Mouse (Mus musculus): ENCODE measurements around the gene Sorcs2. TPM values are rescaled to one million over a fixed set of nuclear protein-coding genes. Genes with fewer than 3 reads are reported as not detected.

Sorcs2 gene
- polyA plus RNA-seq, 1 experiment, result 24.9 TPM

GRCm38 (mm10) chr5:36022361-36022760, 375.6 kb downstream of the Sorcs2 start:
- H3K4me1 ChIP-seq (ENCODE audit: control insufficient read depth, insufficient read depth, insufficient read length, low read length), result no peaks in the 10 kb centered on the region
- no peak overlapping the region for H3K4me3 ChIP-seq (ENCODE audit: insufficient read depth, low read depth, low read length)
- H3K27ac ChIP-seq (replicated peaks; ENCODE audit: low read depth, low read length), result no peak overlapping the region

DNA sequence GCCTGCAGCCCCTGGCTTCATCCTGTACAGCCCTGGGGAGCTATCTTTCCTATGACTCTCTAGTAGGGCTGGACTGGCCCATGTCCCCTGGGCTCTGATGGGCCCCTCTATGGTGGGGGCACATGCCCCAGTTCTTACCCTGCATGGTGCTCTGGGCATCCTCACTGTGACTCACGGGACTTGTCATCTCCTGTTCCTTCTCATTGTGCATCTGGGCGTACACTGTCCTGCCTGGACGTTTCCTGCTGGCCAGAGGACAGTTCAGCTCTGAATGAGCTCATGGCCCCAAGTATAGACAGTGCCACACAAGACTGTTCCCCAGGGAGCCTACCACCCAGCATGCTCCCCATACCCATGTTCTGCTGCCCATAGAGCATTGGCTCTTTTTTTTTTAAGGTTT, 376.8 kb downstream of the Sorcs2 start:
- H3K4me3 ChIP-seq (ENCODE audit: insufficient read depth, low read depth, low read length), result no peak overlapping the region
- no peak overlapping the region for H3K27ac ChIP-seq (replicated peaks; ENCODE audit: low read depth, low read length)
- no peaks in the 10 kb centered on the region for H3K4me1 ChIP-seq (ENCODE audit: control insufficient read depth, insufficient read depth, insufficient read length, low read length)

- no peaks in the 10 kb centered on the region for H3K4me1 ChIP-seq (ENCODE audit: control insufficient read depth, insufficient read depth, insufficient read length, low read length)
- H3K27ac ChIP-seq (replicated peaks; ENCODE audit: low read depth, low read length), result no peak overlapping the region
- no peak overlapping the region for H3K4me3 ChIP-seq (ENCODE audit: insufficient read depth, low read depth, low read length)
Measured at GRCm38 (mm10) chr5:36018366-36018765, 379.6 kb downstream of the Sorcs2 start.

DNA sequence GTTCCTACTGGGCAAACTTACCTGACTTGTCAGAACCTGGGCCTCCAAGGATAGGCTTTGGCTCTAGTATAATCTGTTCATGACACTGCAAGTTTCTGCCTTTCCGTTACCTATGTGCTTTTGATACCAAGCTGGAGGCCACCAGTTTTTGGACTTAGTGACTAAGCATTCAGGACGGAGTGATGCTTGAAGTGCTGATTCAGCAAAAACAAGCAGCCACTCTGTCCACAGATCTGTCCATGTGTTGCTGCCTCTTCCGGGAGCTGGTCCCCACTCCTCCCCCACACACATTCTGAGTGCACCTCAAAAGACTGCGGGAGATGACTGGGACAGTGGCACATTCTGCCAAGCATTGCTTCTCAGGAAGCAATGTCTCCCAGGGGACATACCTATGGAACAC, 388.5 kb downstream of the Sorcs2 start:
- H3K4me3 ChIP-seq (ENCODE audit: insufficient read depth, low read depth, low read length), result no peak overlapping the region

DNA sequence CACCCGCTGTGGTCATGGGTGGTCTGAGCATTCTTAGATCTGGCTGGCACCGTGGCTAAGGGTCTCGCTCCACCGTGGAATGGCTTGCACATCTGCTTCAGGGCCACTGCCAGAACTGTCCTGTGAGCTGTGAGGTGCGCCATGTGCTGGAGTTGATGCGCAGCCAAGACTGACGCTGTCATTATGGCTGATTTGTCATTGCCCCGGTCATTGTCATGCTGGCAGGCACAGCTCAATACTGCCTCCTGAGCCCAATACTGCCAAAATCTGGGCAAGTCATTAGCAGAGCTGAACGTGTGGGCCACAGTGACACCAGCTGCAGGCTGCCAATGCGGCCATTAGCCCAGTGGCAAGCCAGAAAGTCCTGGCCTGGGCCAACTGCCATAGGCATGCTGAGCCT, 390.3 kb downstream of the Sorcs2 start:
- H3K4me1 ChIP-seq (ENCODE audit: control insufficient read depth, insufficient read depth, insufficient read length, low read length), result no peaks in the 10 kb centered on the region

More for the DNA sequence above, 388.5 kb downstream of the Sorcs2 start:
- Histone ChIP-seq H3K27ac (replicated peaks; ENCODE audit: low read depth, low read length) (no peak overlapping the region), H3K4me1 (ENCODE audit: control insufficient read depth, insufficient read depth, insufficient read length, low read length) (no peaks in the 10 kb centered on the region)

GRCm38 (mm10) chr5:36006586-36006985, 391.4 kb downstream of the Sorcs2 start:
- Histone ChIP-seq H3K27ac (replicated peaks; ENCODE audit: low read depth, low read length) (no peak overlapping the region), H3K4me1 (ENCODE audit: control insufficient read depth, insufficient read depth, insufficient read length, low read length) (no peaks in the 10 kb centered on the region), H3K4me3 (ENCODE audit: insufficient read depth, low read depth, low read length) (no peak overlapping the region)

More for the DNA sequence above, 390.3 kb downstream of the Sorcs2 start:
- H3K4me3 ChIP-seq (ENCODE audit: insufficient read depth, low read depth, low read length), result no peak overlapping the region
- H3K27ac ChIP-seq (replicated peaks; ENCODE audit: low read depth, low read length), result no peak overlapping the region

GRCm38 (mm10) chr5:36006106-36006505, 391.8 kb downstream of the Sorcs2 start:
- Histone ChIP-seq H3K4me1 (ENCODE audit: control insufficient read depth, insufficient read depth, insufficient read length, low read length) (no peaks in the 10 kb centered on the region), H3K4me3 (ENCODE audit: insufficient read depth, low read depth, low read length) (no peak overlapping the region)

DNA sequence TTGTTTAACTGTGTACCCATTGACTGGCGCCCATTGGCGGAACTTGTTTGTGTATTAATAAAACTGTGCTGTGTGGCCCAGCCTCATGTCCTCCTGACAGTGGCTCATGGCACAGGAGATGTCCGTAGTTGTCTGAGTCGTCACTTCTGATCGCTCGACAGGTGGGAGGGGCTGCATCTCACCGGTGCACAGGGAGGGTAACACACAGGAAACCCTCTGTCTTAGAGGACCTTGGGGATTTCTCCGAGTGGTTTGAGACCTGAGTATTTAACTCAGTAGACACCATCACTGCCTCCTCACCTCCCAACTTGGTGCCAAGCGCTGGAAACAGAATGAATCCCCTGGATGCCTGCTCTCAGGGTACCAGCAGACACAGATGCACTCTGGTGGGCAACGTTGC, 394.1 kb downstream of the Sorcs2 start:
- Histone ChIP-seq H3K4me3 (ENCODE audit: insufficient read depth, low read depth, low read length) (no peak overlapping the region), H3K27ac (replicated peaks; ENCODE audit: low read depth, low read length) (no peak overlapping the region), H3K4me1 (ENCODE audit: control insufficient read depth, insufficient read depth, insufficient read length, low read length) (no peaks in the 10 kb centered on the region)

More at GRCm38 (mm10) chr5:36006106-36006505, 391.8 kb downstream of the Sorcs2 start:
- no peak overlapping the region for H3K27ac ChIP-seq (replicated peaks; ENCODE audit: low read depth, low read length)

DNA sequence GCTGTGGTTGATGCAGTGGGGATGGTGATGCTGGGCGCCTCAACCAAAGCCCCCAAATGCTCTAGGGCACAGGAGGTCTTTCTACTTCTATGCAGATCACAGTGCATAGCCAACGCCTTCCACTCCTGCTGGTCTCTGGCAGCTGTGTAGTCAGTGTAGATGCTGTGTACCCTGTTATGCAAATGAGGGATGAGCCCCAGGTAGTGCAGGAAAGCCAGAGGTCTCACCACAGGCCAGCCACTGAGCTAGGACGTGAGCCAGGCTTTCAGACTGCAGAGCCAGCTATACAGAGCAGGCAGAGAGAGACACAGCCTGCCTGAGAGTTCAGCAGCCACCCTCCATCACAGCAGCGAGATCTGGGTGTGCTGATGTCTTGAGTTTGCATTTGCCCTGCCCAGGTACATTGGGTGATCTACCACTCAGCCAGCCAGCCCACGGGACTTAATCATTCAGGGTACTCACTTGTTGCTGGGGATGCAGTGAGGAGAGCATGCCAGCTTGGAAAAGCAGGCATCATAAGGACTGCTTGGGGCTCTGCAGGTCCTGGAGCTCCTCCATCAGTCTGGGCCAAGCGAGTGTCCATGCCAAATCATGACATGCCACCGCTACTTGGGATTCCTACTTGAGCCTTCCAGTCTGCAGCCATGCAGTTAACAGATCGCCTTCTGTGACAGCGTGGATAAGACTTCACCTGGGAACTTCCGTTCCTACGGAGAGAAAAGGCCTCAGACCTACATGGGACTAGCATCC, 407.8 kb downstream of the Sorcs2 start:
- H3K4me1 ChIP-seq (ENCODE audit: control insufficient read depth, insufficient read depth, insufficient read length, low read length), result no peaks in the 10 kb centered on the region
- H3K27ac ChIP-seq (replicated peaks; ENCODE audit: low read depth, low read length), result no peak overlapping the region
- H3K4me3 ChIP-seq (ENCODE audit: insufficient read depth, low read depth, low read length), result no peak overlapping the region

GRCm38 (mm10) chr5:35989506-35989905, 408.4 kb downstream of the Sorcs2 start:
- no peak overlapping the region for H3K4me3 ChIP-seq (ENCODE audit: insufficient read depth, low read depth, low read length)
- H3K27ac ChIP-seq (replicated peaks; ENCODE audit: low read depth, low read length), result no peak overlapping the region
- no peaks in the 10 kb centered on the region for H3K4me1 ChIP-seq (ENCODE audit: control insufficient read depth, insufficient read depth, insufficient read length, low read length)

- H3K27ac ChIP-seq (replicated peaks; ENCODE audit: low read depth, low read length), result no peak overlapping the region
- no peak overlapping the region for H3K4me3 ChIP-seq (ENCODE audit: insufficient read depth, low read depth, low read length)
- H3K4me1 ChIP-seq (ENCODE audit: control insufficient read depth, insufficient read depth, insufficient read length, low read length), result no peaks in the 10 kb centered on the region
Measured at GRCm38 (mm10) chr5:35988085-35988484, 409.9 kb downstream of the Sorcs2 start.

GRCm38 (mm10) chr5:35985611-35986010, 412.3 kb downstream of the Sorcs2 start:
- Histone ChIP-seq H3K4me3 (ENCODE audit: insufficient read depth, low read depth, low read length) (no peak overlapping the region), H3K4me1 (ENCODE audit: control insufficient read depth, insufficient read depth, insufficient read length, low read length) (no peaks in the 10 kb centered on the region), H3K27ac (replicated peaks; ENCODE audit: low read depth, low read length) (no peak overlapping the region)

DNA sequence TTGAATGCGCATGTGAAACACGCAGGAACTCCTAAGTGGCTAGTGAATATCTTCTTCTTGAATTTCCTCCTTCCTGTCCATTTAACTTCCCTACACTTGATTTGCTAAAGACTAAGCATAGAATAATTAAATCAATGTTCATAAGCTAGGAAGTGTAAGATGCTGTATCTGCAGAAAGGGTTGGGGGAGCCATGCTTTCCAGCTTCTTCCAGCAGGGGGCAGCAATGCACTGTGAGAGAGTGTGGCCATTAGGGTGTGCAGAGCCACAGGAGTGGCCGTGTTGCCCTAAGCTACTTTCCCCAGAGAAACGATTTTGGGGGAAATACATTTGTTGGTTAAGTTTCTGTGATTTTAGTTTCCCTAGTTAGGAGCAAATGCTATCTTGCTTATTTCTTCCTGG, 416.0 kb downstream of the Sorcs2 start:
- no peak overlapping the region for H3K4me3 ChIP-seq (ENCODE audit: insufficient read depth, low read depth, low read length)
- H3K4me1 ChIP-seq (ENCODE audit: control insufficient read depth, insufficient read depth, insufficient read length, low read length), result no peaks in the 10 kb centered on the region
- no peak overlapping the region for H3K27ac ChIP-seq (replicated peaks; ENCODE audit: low read depth, low read length)

DNA sequence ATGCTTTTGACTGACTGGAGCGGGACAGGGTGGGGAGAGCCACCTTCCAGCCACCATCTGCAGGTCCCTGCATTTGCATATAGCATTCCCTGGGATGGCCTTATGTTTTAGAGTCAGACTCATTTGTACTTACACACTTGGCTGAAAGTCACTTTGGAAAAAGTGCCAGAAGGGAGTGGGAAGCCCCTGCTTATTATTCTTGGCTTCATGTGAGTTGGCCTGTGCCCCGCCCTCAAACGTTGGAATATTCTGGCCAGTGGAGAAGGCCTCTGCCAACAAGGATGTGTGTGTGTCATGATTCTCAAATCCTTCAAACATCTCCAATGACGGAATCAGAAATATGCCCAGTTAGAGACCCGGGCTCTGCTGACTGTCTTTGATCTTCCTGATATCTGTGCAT, 416.6 kb downstream of the Sorcs2 start:
- Histone ChIP-seq H3K27ac (replicated peaks; ENCODE audit: low read depth, low read length) (no peak overlapping the region), H3K4me3 (ENCODE audit: insufficient read depth, low read depth, low read length) (no peak overlapping the region), H3K4me1 (ENCODE audit: control insufficient read depth, insufficient read depth, insufficient read length, low read length) (no peaks in the 10 kb centered on the region)

GRCm38 (mm10) chr5:35980542-35980941, 417.4 kb downstream of the Sorcs2 start:
- no peak overlapping the region for H3K4me3 ChIP-seq (ENCODE audit: insufficient read depth, low read depth, low read length)
- no peaks in the 10 kb centered on the region for H3K4me1 ChIP-seq (ENCODE audit: control insufficient read depth, insufficient read depth, insufficient read length, low read length)
- no peak overlapping the region for H3K27ac ChIP-seq (replicated peaks; ENCODE audit: low read depth, low read length)

- H3K27ac ChIP-seq (replicated peaks; ENCODE audit: low read depth, low read length), result no peak overlapping the region
- no peak overlapping the region for H3K4me3 ChIP-seq (ENCODE audit: insufficient read depth, low read depth, low read length)
- H3K4me1 ChIP-seq (ENCODE audit: control insufficient read depth, insufficient read depth, insufficient read length, low read length), result no peaks in the 10 kb centered on the region
Measured at GRCm38 (mm10) chr5:35975681-35976080, 422.3 kb downstream of the Sorcs2 start.
